Mouse (Mus musculus): Measurements from ENCODE around the gene Gm20388. TPM values are rescaled to one million over a fixed set of nuclear protein-coding genes. Genes with fewer than 3 reads are reported as not detected.

Gene Gm20388
- polyA plus RNA-seq, 1 experiment from 2014 or later = not detected

GRCm38 (mm10) chr8:121911400-121911799 lies 2000.8 kb downstream of the Gm20388 start:
- peaks cover 3% of the 10 kb centered on the region for H3K4me1 ChIP-seq (replicated peaks; ENCODE audit: control insufficient read depth, insufficient read depth)
- no peaks in the 10 kb centered on the region for H3K9me3 ChIP-seq (ENCODE audit: control insufficient read depth, low read length)
- H3K4me3 ChIP-seq (ENCODE audit: low read depth, low read length) = no peak overlapping the region
- no peak overlapping the region for H3K27ac ChIP-seq (replicated peaks)
- no peak overlapping the region for H3K4me2 ChIP-seq (replicated peaks; ENCODE audit: low read depth)
- H3K36me3 ChIP-seq (ENCODE audit: control insufficient read depth, insufficient read depth, low read length) = no peaks in the 10 kb centered on the region
- no peaks in the 10 kb centered on the region for H3K27me3 ChIP-seq (ENCODE audit: control insufficient read depth, insufficient read depth, low read length)
- no peak for ATAC-seq (ENCODE audit: low FRiP score, low TSS enrichment)
- DNase-seq (ENCODE audit: low spot score) = no peak
- H3K9ac ChIP-seq (ENCODE audit: low read length) = no peak overlapping the region
- TF ChIP-seq EP300 (optimal IDR thresholded peaks at IDR 0.05) (no peak), CTCF (IDR thresholded peaks at IDR 0.05; ENCODE audit: low read depth) (no peak)
- WGBS = 87% methylated on average over 6 of the region's 6 CpGs

- no peak overlapping the region for H3K4me3 ChIP-seq (ENCODE audit: low read depth, low read length)
- H3K9me3 ChIP-seq (ENCODE audit: control insufficient read depth, low read length) = no peaks in the 10 kb centered on the region
- H3K9ac ChIP-seq (ENCODE audit: low read length) = no peak overlapping the region
- H3K36me3 ChIP-seq (ENCODE audit: control insufficient read depth, insufficient read depth, low read length) = no peaks in the 10 kb centered on the region
- no peak overlapping the region for H3K4me2 ChIP-seq (replicated peaks; ENCODE audit: low read depth)
- no peak for DNase-seq (ENCODE audit: low spot score)
- WGBS = 70% methylated on average over 7 of the region's 7 CpGs
- no peak overlapping the region for H3K27ac ChIP-seq (replicated peaks)
- H3K4me1 ChIP-seq (replicated peaks; ENCODE audit: control insufficient read depth, insufficient read depth) = peaks cover 3% of the 10 kb centered on the region
- TF ChIP-seq CTCF (IDR thresholded peaks at IDR 0.05; ENCODE audit: low read depth) = no peak
- TF ChIP-seq EP300 (optimal IDR thresholded peaks at IDR 0.05) = no peak
- no peaks in the 10 kb centered on the region for H3K27me3 ChIP-seq (ENCODE audit: control insufficient read depth, insufficient read depth, low read length)
- no peak for ATAC-seq (ENCODE audit: low FRiP score, low TSS enrichment)
These were observed 2001.3 kb downstream of the Gm20388 start for GRCm38 (mm10) chr8:121911987-121912386.

- ATAC-seq (ENCODE audit: low FRiP score, low TSS enrichment) (no peak), DNase-seq (ENCODE audit: low spot score) (no peak)
- Histone ChIP-seq H3K4me3 (ENCODE audit: low read depth, low read length) (no peak overlapping the region), H3K36me3 (ENCODE audit: control insufficient read depth, insufficient read depth, low read length) (no peaks in the 10 kb centered on the region), H3K4me2 (replicated peaks; ENCODE audit: low read depth) (no peak overlapping the region), H3K27ac (replicated peaks) (no peak overlapping the region), H3K27me3 (ENCODE audit: control insufficient read depth, insufficient read depth, low read length) (no peaks in the 10 kb centered on the region), H3K9me3 (ENCODE audit: control insufficient read depth, low read length) (no peaks in the 10 kb centered on the region), H3K4me1 (replicated peaks; ENCODE audit: control insufficient read depth, insufficient read depth) (peaks cover 3% of the 10 kb centered on the region; the same call in 1 of the 2 replicates), H3K9ac (ENCODE audit: low read length) (no peak overlapping the region)
- WGBS = 71% methylated on average over 3 of the region's 3 CpGs
- TF ChIP-seq EP300 (optimal IDR thresholded peaks at IDR 0.05) = no peak
- no peak for TF ChIP-seq CTCF (IDR thresholded peaks at IDR 0.05; ENCODE audit: low read depth)
These were observed 2002.2 kb downstream of the Gm20388 start for GRCm38 (mm10) chr8:121912831-121913230.

- no peak overlapping the region for H3K27ac ChIP-seq (replicated peaks)
- TF ChIP-seq EP300 (optimal IDR thresholded peaks at IDR 0.05) = no peak
- TF ChIP-seq CTCF (IDR thresholded peaks at IDR 0.05; ENCODE audit: low read depth) = no peak
- 59% methylated on average over 8 of the region's 8 CpGs for WGBS
- no peak overlapping the region for H3K4me3 ChIP-seq (ENCODE audit: low read depth, low read length)
- H3K9me3 ChIP-seq (ENCODE audit: control insufficient read depth, low read length) = no peaks in the 10 kb centered on the region
- no peaks in the 10 kb centered on the region for H3K27me3 ChIP-seq (ENCODE audit: control insufficient read depth, insufficient read depth, low read length)
- H3K9ac ChIP-seq (ENCODE audit: low read length) = no peak overlapping the region
- H3K4me1 ChIP-seq (replicated peaks; ENCODE audit: control insufficient read depth, insufficient read depth) = no peaks in the 10 kb centered on the region
- ATAC-seq (ENCODE audit: low FRiP score, low TSS enrichment) (no peak), DNase-seq (ENCODE audit: low spot score) (peak; percentile 41)
- H3K4me2 ChIP-seq (replicated peaks; ENCODE audit: low read depth) = no peak overlapping the region
- H3K36me3 ChIP-seq (ENCODE audit: control insufficient read depth, insufficient read depth, low read length) = no peaks in the 10 kb centered on the region
These were observed 2002.7 kb downstream of the Gm20388 start for GRCm38 (mm10) chr8:121913378-121913777.

GRCm38 (mm10) chr8:121919158-121919557 lies 2008.5 kb downstream of the Gm20388 start:
- TF ChIP-seq CTCF (IDR thresholded peaks at IDR 0.05; ENCODE audit: low read depth) = no peak
- TF ChIP-seq EP300 (optimal IDR thresholded peaks at IDR 0.05) = no peak
- no peak overlapping the region for H3K27ac ChIP-seq (replicated peaks)
- no peak overlapping the region for H3K4me2 ChIP-seq (replicated peaks; ENCODE audit: low read depth)
- ATAC-seq (ENCODE audit: low FRiP score, low TSS enrichment) (no peak), DNase-seq (ENCODE audit: low spot score) (no peak)
- 64% methylated on average over 4 of the region's 4 CpGs for WGBS
- no peaks in the 10 kb centered on the region for H3K27me3 ChIP-seq (ENCODE audit: control insufficient read depth, insufficient read depth, low read length)
- no peaks in the 10 kb centered on the region for H3K9me3 ChIP-seq (ENCODE audit: control insufficient read depth, low read length)
- H3K4me1 ChIP-seq (replicated peaks; ENCODE audit: control insufficient read depth, insufficient read depth) = peaks cover 2% of the 10 kb centered on the region; the same call in 1 of the 2 replicates
- no peak overlapping the region for H3K4me3 ChIP-seq (ENCODE audit: low read depth, low read length)
- no peak overlapping the region for H3K9ac ChIP-seq (ENCODE audit: low read length)
- no peaks in the 10 kb centered on the region for H3K36me3 ChIP-seq (ENCODE audit: control insufficient read depth, insufficient read depth, low read length)

GRCm38 (mm10) chr8:121919731-121920130 lies 2009.1 kb downstream of the Gm20388 start:
- Histone ChIP-seq H3K36me3 (ENCODE audit: control insufficient read depth, insufficient read depth, low read length) (no peaks in the 10 kb centered on the region), H3K4me1 (replicated peaks; ENCODE audit: control insufficient read depth, insufficient read depth) (peaks cover 2% of the 10 kb centered on the region; the same call in 1 of the 2 replicates), H3K4me2 (replicated peaks; ENCODE audit: low read depth) (no peak overlapping the region), H3K27ac (replicated peaks) (no peak overlapping the region), H3K4me3 (ENCODE audit: low read depth, low read length) (no peak overlapping the region), H3K9me3 (ENCODE audit: control insufficient read depth, low read length) (no peaks in the 10 kb centered on the region), H3K9ac (ENCODE audit: low read length) (no peak overlapping the region), H3K27me3 (ENCODE audit: control insufficient read depth, insufficient read depth, low read length) (no peaks in the 10 kb centered on the region)
- TF ChIP-seq EP300 (optimal IDR thresholded peaks at IDR 0.05) (no peak), CTCF (IDR thresholded peaks at IDR 0.05; ENCODE audit: low read depth) (no peak)
- ATAC-seq (ENCODE audit: low FRiP score, low TSS enrichment) (no peak), DNase-seq (ENCODE audit: low spot score) (no peak)
- WGBS = 37% methylated on average over 3 of the region's 3 CpGs
